Mouse (Mus musculus) heart, adult 2 months (tissue): Measurements from ENCODE around the gene Fcf1. TPM values are rescaled to one million over a fixed set of nuclear protein-coding genes. Genes with fewer than 3 reads are reported as not detected.

Experiments
- DNase-seq, 2 experiments: peaks; one replicate each; pipeline ENCODE4 v3.0.0; 2021
- H3K27ac ChIP-seq: fragments of 200-600 bp; 2 replicates; pipeline ENCODE4 v1.8.1; 2022
- H3K27me3 ChIP-seq: fragments of 200-500 bp; 2 replicates; pipeline ENCODE4 v1.6.1; 2012; ENCODE audit warnings: mild to moderate bottlenecking, low read length, inconsistent platforms, mixed read lengths; ENCODE audit not compliant: control insufficient read depth, insufficient read depth
- H3K36me3 ChIP-seq: fragments of 200-500 bp; 2 replicates; pipeline ENCODE4 v1.6.1; 2012; ENCODE audit warnings: low read length, inconsistent platforms; ENCODE audit not compliant: control insufficient read depth, insufficient read depth
- H3K4me1 ChIP-seq: fragments of 200-500 bp; 2 replicates; pipeline ENCODE4 v1.6.1; 2011; ENCODE audit warnings: low read length; ENCODE audit not compliant: control insufficient read depth, insufficient read depth
- H3K4me3 ChIP-seq: fragments of 200-600 bp; 2 replicates; pipeline ENCODE4 v1.8.1; 2022
- H3K79me2 ChIP-seq: fragments of 200-500 bp; replicated peaks from 2 replicates; pipeline ENCODE4 v1.6.1; 2012; ENCODE audit warnings: mild to moderate bottlenecking, inconsistent platforms, low read length, moderate library complexity, mixed read lengths; ENCODE audit not compliant: control insufficient read depth, insufficient read depth
- H3K9ac ChIP-seq: fragments of 200-500 bp; 2 replicates; pipeline ENCODE4 v1.6.1; 2012; ENCODE audit warnings: low read depth, mild to moderate bottlenecking, control low read depth, inconsistent platforms, low read length, mixed read lengths
- CTCF ChIP-seq: fragments of 200-600 bp; IDR thresholded peaks from 2 replicates; pipeline ENCODE4 v1.8.1; 2022; ENCODE audit warnings: antibody characterized with exemption, mild to moderate bottlenecking, moderate library complexity
- EP300 ChIP-seq: fragments of 200-500 bp; IDR thresholded peaks from 2 replicates; pipeline ENCODE4 v1.6.1; 2011; ENCODE audit warnings: low read depth, low read length, control low read depth; ENCODE audit not compliant: insufficient read depth
- POLR2A ChIP-seq: fragments of 200-500 bp; IDR thresholded peaks from 2 replicates; pipeline ENCODE4 v1.6.1; 2011; ENCODE audit warnings: mild to moderate bottlenecking, low read depth, low read length, control low read depth; ENCODE audit not compliant: insufficient read depth
- WGBS: fragments of 180-500 bp; shearing (Covaris S2); methylation state at CpG from one replicate; pipeline ENCODE4 v1.1.7; 2018; 5-methylcytosine and 5-hydroxymethylcytosine counted together
- intact Hi-C: fragments of 180-260 bp; cut with DNase I; formaldehyde crosslinking; loops from one replicate; pipeline ENCODE4 v1.15.1; 2025
- polyA plus RNA-seq: library from polyadenylated mRNA; depleted of rRNA; stranded (reverse); fragments of >200 nt; gene quantifications from 2 replicates; pipeline ENCODE4 v1.2.3, GENCODE M21; 2012; rRNA removed
- total RNA-seq, 2 experiments: library from RNA; stranded (reverse); gene quantifications; 2 replicates each; pipeline ENCODE4 v1.2.3; 2021

Gene Fcf1
- total and polyA plus RNA-seq, 3 experiments: 28.1 to 35.1 (median 31.8) TPM

- peaks cover 1% of the 10 kb centered on the region for H3K79me2 ChIP-seq
- peaks cover 2% of the 10 kb centered on the region for H3K36me3 ChIP-seq
- no peak for TF ChIP-seq POLR2A
- H3K27ac ChIP-seq: no peak overlapping the region
- no peak for DNase-seq
- intact Hi-C loops: no loop called here
- no peak overlapping the region for H3K4me3 ChIP-seq
- H3K27me3 ChIP-seq: no peaks in the 10 kb centered on the region
- peaks cover 4% of the 10 kb centered on the region for H3K4me1 ChIP-seq
- 72% methylated on average over 2 of the region's 2 CpGs for WGBS
- no peak overlapping the region for H3K9ac ChIP-seq
These were observed 39.8 kb downstream of the Fcf1 start for GRCm38 (mm10) chr12:85010541-85010940.

GRCm38 (mm10) chr12:85012185-85012584 is 41.5 kb downstream of the Fcf1 start:
- WGBS: 84% methylated on average over 2 of the region's 2 CpGs
- H3K27ac ChIP-seq: no peak overlapping the region
- H3K4me1 ChIP-seq: peaks cover 4% of the 10 kb centered on the region
- H3K36me3 ChIP-seq: no peaks in the 10 kb centered on the region; the same call in none of the 2 replicates
- H3K27me3 ChIP-seq: no peaks in the 10 kb centered on the region
- no peak for DNase-seq
- H3K9ac ChIP-seq: no peak overlapping the region
- intact Hi-C loops: no loop called here
- TF ChIP-seq CTCF: no peak
- no peak for TF ChIP-seq POLR2A
- no peak for TF ChIP-seq EP300
- H3K4me3 ChIP-seq: no peak overlapping the region
- H3K79me2 ChIP-seq: peaks cover 1% of the 10 kb centered on the region

- Histone ChIP-seq H3K4me1 (no peaks in the 10 kb centered on the region), H3K4me3 (no peak overlapping the region), H3K79me2 (no peaks in the 10 kb centered on the region; the same call in 1 of the 2 replicates), H3K27me3 (no peaks in the 10 kb centered on the region), H3K27ac (no peak overlapping the region), H3K36me3 (no peaks in the 10 kb centered on the region), H3K9ac (no peak overlapping the region)
- 95% methylated on average over 1 of the region's 1 CpGs for WGBS
- DNase-seq: no peak
- intact Hi-C loops: no loop called here
- TF ChIP-seq CTCF (no peak), POLR2A (no peak), EP300 (no peak)
These were observed 51.4 kb downstream of the Fcf1 start for GRCm38 (mm10) chr12:85022071-85022470.

- 97% methylated on average over 2 of the region's 2 CpGs for WGBS
- H3K4me1 ChIP-seq: no peaks in the 10 kb centered on the region
- 0 out of 2 replicates have a peak, but pooled peaks cover 2% of the 10 kb centered on the region for H3K79me2 ChIP-seq
- H3K4me3 ChIP-seq: no peak overlapping the region
- no peak overlapping the region for H3K27ac ChIP-seq
- DNase-seq: no peak
- intact Hi-C loops: loop anchor here (2.0 to 10.0 kb wide), 2 partner anchors 160 to 248 kb away; no protein-coding TSS in a partner anchor
- H3K9ac ChIP-seq: no peak overlapping the region
- peaks cover 4% of the 10 kb centered on the region; the same call in 1 of the 2 replicates for H3K36me3 ChIP-seq
- no peaks in the 10 kb centered on the region for H3K27me3 ChIP-seq
- no peak for TF ChIP-seq EP300
- TF ChIP-seq CTCF: peak; percentile 69
These were observed 62.0 kb downstream of the Fcf1 start for GRCm38 (mm10) chr12:85032710-85033109.

Other genes with a start within 250 kb of the Fcf1 start
- 10 to 100 TPM; 27.2 to 27.6 TPM for gene Npc2, start 197.7 kb upstream of the Fcf1 start, total RNA-seq
- gene Npc2, start 197.7 kb upstream of the Fcf1 start, polyA plus RNA-seq: 59.5 and 72.3 TPM in 2 replicates
- gene Isca2, start 197.6 kb upstream of the Fcf1 start, total RNA-seq: 10 to 100 TPM; 87.1 to 90.3 TPM
- 91.0 and 133 TPM in 2 replicates for gene Isca2, start 197.6 kb upstream of the Fcf1 start, polyA plus RNA-seq
- 1 to 10 TPM in 1 of 2 experiments, under 1 TPM in 1; 0.99 to 2.3 TPM for gene Ltbp2, start 94.4 kb upstream of the Fcf1 start, total RNA-seq
- gene Ltbp2, start 94.4 kb upstream of the Fcf1 start, polyA plus RNA-seq: 5.6 TPM in 2 replicates
- 10 to 100 TPM; 34.9 to 45.2 TPM for gene Arel1, start within 50 bp of the Fcf1 start, total RNA-seq
- gene Arel1, start within 50 bp of the Fcf1 start, polyA plus RNA-seq: 29.5 and 45.9 TPM in 2 replicates
- gene Ylpm1, start 25.4 kb downstream of the Fcf1 start, total RNA-seq: 10 to 100 TPM; 26.7 to 26.8 TPM
- gene Ylpm1, start 25.4 kb downstream of the Fcf1 start, polyA plus RNA-seq: 9.3 and 12.1 TPM in 2 replicates
- gene Prox2, start 139.9 kb downstream of the Fcf1 start, total RNA-seq: 1 to 10 TPM; 1.2 to 1.5 TPM
- 1.1 and 1.7 TPM in 2 replicates for gene Prox2, start 139.9 kb downstream of the Fcf1 start, polyA plus RNA-seq
- gene Dlst, start 139.9 kb downstream of the Fcf1 start, total RNA-seq: 100 to 1,000 TPM; 668 to 715 TPM
- 423 and 709 TPM in 2 replicates for gene Dlst, start 139.9 kb downstream of the Fcf1 start, polyA plus RNA-seq
- 1 to 10 TPM; 2.3 to 2.4 TPM for gene Rps6kl1, start 180.4 kb downstream of the Fcf1 start, total RNA-seq
- 3.4 and 5.1 TPM in 2 replicates for gene Rps6kl1, start 180.4 kb downstream of the Fcf1 start, polyA plus RNA-seq
- 1 to 10 TPM; 5.4 to 5.7 TPM for gene Pgf, start 206.9 kb downstream of the Fcf1 start, total RNA-seq
- 4.3 and 4.6 TPM in 2 replicates for gene Pgf, start 206.9 kb downstream of the Fcf1 start, polyA plus RNA-seq
- gene Eif2b2, start 248.6 kb downstream of the Fcf1 start, total RNA-seq: 10 to 100 TPM; 40.3 to 45.8 TPM
- 60.2 and 63.1 TPM in 2 replicates for gene Eif2b2, start 248.6 kb downstream of the Fcf1 start, polyA plus RNA-seq